Mouse (Mus musculus) heart, embryonic 15.5 days (tissue): Measurements from ENCODE around the gene Rasal1. TPM values are rescaled to one million over a fixed set of nuclear protein-coding genes. Genes with fewer than 3 reads are reported as not detected.

Experiments used
- ATAC-seq: fragments of 200-750 bp; cut with Nextera tagmentation; replicated peaks from 2 replicates; pipeline ENCODE4 v1.8.0; 2017; ENCODE audit warnings: low read depth, moderate TSS enrichment; ENCODE audit not compliant: insufficient number of reproducible peaks, insufficient read depth, low FRiP score
- H3K27ac ChIP-seq: fragments of 300-500 bp; sonication (generic); 2 replicates; pipeline ENCODE4 v1.5.1; 2015; ENCODE audit warnings: mild to moderate bottlenecking, inconsistent platforms
- H3K27me3 ChIP-seq: fragments of 300-500 bp; sonication (generic); 2 replicates; pipeline ENCODE4 v1.6.1; 2015; ENCODE audit warnings: inconsistent platforms
- H3K36me3 ChIP-seq: fragments of 300-500 bp; sonication (generic); 2 replicates; pipeline ENCODE4 v1.6.1; 2015; ENCODE audit warnings: mild to moderate bottlenecking, inconsistent platforms
- H3K4me1 ChIP-seq: fragments of 300-500 bp; sonication (generic); replicated peaks from 2 replicates; pipeline ENCODE4 v1.6.1; 2015; ENCODE audit warnings: inconsistent platforms
- H3K4me2 ChIP-seq: fragments of 300-500 bp; sonication (generic); 2 replicates; pipeline ENCODE4 v1.6.1; 2015; ENCODE audit warnings: inconsistent platforms, mild to moderate bottlenecking, moderate library complexity
- H3K4me3 ChIP-seq: fragments of 300-500 bp; sonication (generic); 2 replicates; pipeline ENCODE4 v1.5.1; 2015; ENCODE audit warnings: mild to moderate bottlenecking, inconsistent platforms
- H3K9ac ChIP-seq: fragments of 300-500 bp; sonication (generic); 2 replicates; pipeline ENCODE4 v1.6.1; 2015; ENCODE audit warnings: mild to moderate bottlenecking, inconsistent platforms
- H3K9me3 ChIP-seq: fragments of 300-500 bp; sonication (generic); replicated peaks from 2 replicates; pipeline ENCODE4 v1.6.1; 2016; ENCODE audit warnings: inconsistent platforms
- WGBS: fragments of 180-500 bp; shearing (Covaris S2); methylation state at CpG from one replicate; pipeline ENCODE4 v1.1.7; 2015; ENCODE audit warnings: mixed read lengths; 5-methylcytosine and 5-hydroxymethylcytosine counted together
- polyA plus RNA-seq: library from polyadenylated mRNA; unstranded; fragments of >200 nt; fragmentation: Nextera tagmentation; extraction: Ambion mirVana; gene quantifications from 2 replicates; pipeline ENCODE4 v1.2.1, GENCODE M21; 2015

Gene Rasal1
- polyA plus RNA-seq, 1 experiment from 2014 or later, result 0.25 TPM

DNA sequence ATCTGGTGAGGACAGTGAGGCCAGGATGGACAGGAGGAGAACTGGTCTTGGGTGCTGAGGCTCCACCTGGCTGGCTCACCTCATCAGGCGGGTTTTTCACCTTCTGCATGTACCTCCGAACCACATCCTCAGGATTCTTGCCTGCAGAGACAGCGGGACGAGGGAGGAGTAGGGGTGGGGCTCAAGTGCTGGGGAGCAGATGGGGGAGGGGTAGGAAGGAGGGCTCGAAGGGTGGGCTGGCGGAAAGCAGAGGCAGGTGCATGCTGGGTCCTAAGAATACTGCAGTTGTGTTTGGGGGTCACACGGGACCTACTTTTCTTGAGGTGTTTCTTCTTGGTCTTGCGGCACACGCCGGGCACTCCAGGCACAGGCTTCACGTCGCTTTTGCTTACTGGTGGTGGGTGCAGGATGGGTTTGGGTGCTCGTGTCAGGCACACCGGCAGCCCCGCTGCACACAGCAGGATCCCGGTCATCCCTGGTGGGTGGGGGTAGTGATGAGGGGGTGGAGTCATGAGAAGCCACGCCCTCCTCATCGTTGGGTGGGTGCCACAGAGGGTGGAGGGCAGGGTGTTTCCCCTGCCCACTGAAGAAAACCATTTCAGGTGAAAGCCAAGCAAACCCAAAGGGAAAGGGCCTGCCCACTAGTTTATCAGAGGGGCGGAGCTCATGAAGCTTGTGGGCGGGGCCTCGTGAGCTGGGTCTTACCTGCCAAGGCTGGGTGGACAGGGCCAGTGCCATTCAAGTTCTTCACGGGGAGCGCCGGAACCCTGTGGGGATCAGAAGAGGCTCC lies 34.6 kb downstream of the Rasal1 start:
- Histone ChIP-seq H3K9ac (no peak overlapping the region), H3K27me3 (peaks cover 72% of the 10 kb centered on the region), H3K4me3 (peak overlapping the region; percentile 5; the same call in 1 of the 2 replicates), H3K27ac (no peak overlapping the region), H3K4me2 (no peak overlapping the region; the same call in 1 of the 2 replicates), H3K9me3 (no peaks in the 10 kb centered on the region), H3K36me3 (no peaks in the 10 kb centered on the region), H3K4me1 (peaks cover 11% of the 10 kb centered on the region)
- WGBS, result 12% methylated on average over 24 of the region's 24 CpGs
- no peak for ATAC-seq

GRCm38 (mm10) chr5:120685678-120686077 lies 37.1 kb downstream of the Rasal1 start:
- Histone ChIP-seq H3K27me3 (peaks cover 71% of the 10 kb centered on the region), H3K9ac (no peak overlapping the region), H3K27ac (no peak overlapping the region), H3K9me3 (no peaks in the 10 kb centered on the region), H3K4me1 (peaks cover 3% of the 10 kb centered on the region; the same call in 1 of the 2 replicates), H3K4me2 (no peak overlapping the region), H3K4me3 (no peak overlapping the region), H3K36me3 (no peaks in the 10 kb centered on the region)
- ATAC-seq, result no peak
- WGBS, result 60% methylated on average over 8 of the region's 8 CpGs

DNA sequence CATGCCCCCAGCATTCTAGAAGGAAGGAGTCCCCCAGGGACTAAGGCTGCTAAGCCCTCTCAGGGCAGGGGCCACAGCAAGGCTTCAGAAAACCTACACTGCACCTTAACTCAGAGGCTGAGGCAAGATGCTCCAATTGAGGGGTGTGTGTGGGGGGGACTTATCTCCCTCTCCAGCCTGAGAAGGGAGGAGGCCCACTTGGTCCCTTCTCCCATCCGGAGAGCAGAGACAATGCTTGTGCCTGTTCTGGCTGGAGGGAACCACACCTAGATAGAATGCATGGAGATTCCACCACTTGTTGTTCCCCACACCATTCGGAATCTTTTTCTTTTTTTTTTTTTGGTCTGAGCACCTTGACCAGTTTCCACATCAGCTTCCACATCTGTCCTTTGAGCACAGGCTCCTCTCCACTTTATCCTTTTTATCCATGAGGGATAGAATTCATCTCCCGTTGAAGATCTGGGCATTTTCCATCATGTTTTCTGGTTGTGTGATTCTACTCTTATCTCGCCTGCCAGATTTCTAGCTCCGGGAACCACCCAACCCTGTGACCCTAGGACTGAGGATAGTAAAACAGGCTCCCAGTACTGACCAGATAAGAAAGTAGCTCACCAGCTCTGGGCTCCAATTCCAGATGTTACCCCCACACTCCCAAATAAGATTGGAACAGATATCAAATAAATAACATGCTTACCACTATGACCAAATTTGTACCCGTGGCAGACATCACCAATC lies 38.3 kb downstream of the Rasal1 start:
- peaks cover 71% of the 10 kb centered on the region for H3K27me3 ChIP-seq
- ATAC-seq, result no peak
- no peak overlapping the region for H3K4me2 ChIP-seq
- H3K9ac ChIP-seq, result no peak overlapping the region
- no peak overlapping the region for H3K4me3 ChIP-seq
- peaks cover 3% of the 10 kb centered on the region; the same call in 1 of the 2 replicates for H3K4me1 ChIP-seq
- H3K27ac ChIP-seq, result no peak overlapping the region
- H3K9me3 ChIP-seq, result no peaks in the 10 kb centered on the region
- 48% methylated on average over 6 of the region's 6 CpGs for WGBS
- H3K36me3 ChIP-seq, result no peaks in the 10 kb centered on the region

DNA sequence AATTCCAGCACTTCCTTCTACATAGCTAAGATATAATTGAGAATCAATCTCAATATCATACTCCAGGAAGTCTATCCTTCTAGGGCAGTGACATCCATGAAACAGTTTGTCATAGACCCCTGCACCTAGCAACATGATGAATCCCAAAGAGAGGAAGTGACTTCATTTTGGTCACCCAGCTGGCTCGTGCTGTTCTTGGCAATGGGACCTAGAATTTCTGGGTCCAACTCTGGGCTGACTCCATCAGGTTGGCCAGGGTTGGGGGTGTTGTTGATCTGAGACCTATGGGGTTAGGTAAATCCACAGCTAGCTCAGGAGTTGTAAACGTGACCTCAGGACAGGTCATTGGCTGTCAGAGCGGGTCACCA lies 38.9 kb downstream of the Rasal1 start:
- Histone ChIP-seq H3K27me3 (peaks cover 71% of the 10 kb centered on the region), H3K9me3 (no peaks in the 10 kb centered on the region)
- 72% methylated on average over 3 of the region's 3 CpGs for WGBS

GRCm38 (mm10) chr5:120687897-120688296 lies 39.3 kb downstream of the Rasal1 start:
- H3K27ac ChIP-seq, result no peak overlapping the region
- ATAC-seq, result no peak
- no peak overlapping the region for H3K4me2 ChIP-seq
- peaks cover 3% of the 10 kb centered on the region; the same call in 1 of the 2 replicates for H3K4me1 ChIP-seq
- H3K4me3 ChIP-seq, result no peak overlapping the region
- WGBS, result 81% methylated on average over 5 of the region's 5 CpGs
- H3K27me3 ChIP-seq, result peaks cover 71% of the 10 kb centered on the region
- H3K36me3 ChIP-seq, result no peaks in the 10 kb centered on the region
- H3K9ac ChIP-seq, result no peak overlapping the region
- no peaks in the 10 kb centered on the region for H3K9me3 ChIP-seq

More for the DNA sequence above, 38.9 kb downstream of the Rasal1 start:
- no peak overlapping the region for H3K4me3 ChIP-seq
- peaks cover 3% of the 10 kb centered on the region; the same call in 1 of the 2 replicates for H3K4me1 ChIP-seq
- no peak overlapping the region for H3K9ac ChIP-seq
- no peak overlapping the region for H3K4me2 ChIP-seq
- H3K36me3 ChIP-seq, result no peaks in the 10 kb centered on the region
- H3K27ac ChIP-seq, result no peak overlapping the region
- ATAC-seq, result no peak

DNA sequence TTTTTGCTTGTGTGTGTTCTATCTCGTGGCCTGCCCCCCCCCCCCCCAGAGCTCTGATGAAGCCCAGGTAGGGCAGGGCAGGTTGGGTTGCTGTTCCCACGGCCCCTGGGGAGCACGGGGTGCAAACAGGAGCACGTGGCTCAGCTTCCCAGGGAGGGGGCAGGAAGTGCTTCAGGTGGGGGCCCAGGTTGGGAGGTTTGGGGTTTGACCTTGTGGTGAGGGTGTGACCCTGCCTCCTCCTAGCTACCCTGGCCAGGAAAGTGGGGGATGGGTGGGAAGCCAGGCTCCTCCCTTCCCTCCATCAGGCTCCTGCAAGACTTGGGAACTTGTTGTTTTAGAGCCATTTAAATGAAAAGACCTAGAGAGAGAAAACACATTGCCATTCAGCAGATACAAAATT lies 39.8 kb downstream of the Rasal1 start:
- no peaks in the 10 kb centered on the region for H3K9me3 ChIP-seq
- H3K27me3 ChIP-seq, result peaks cover 71% of the 10 kb centered on the region
- H3K27ac ChIP-seq, result no peak overlapping the region
- no peaks in the 10 kb centered on the region for H3K36me3 ChIP-seq
- H3K9ac ChIP-seq, result no peak overlapping the region
- WGBS, result 23% methylated on average over 4 of the region's 4 CpGs
- ATAC-seq, result no peak; the same call in 1 of the 2 replicates
- no peaks in the 10 kb centered on the region for H3K4me1 ChIP-seq
- no peak overlapping the region for H3K4me2 ChIP-seq
- no peak overlapping the region for H3K4me3 ChIP-seq

DNA sequence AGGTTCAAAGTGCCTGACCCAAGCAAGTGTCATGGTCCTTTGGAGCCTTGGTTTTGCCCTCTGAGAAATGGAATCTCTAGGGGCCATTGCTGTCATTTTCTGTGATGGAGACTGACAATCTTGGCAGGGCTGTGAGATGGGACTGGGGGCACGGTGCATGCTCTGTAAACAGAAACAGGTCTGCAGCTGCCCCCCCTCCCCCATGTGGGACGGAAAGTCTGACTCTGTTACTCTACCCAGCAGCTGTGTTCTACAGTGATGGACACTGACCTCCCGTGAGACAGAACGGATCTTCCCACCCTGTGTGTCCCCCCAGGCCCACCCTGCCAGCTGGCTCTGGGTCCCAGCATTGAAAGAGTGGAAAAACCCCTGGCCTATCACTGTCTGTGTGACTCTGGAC lies 41.8 kb downstream of the Rasal1 start:
- no peak overlapping the region for H3K4me2 ChIP-seq
- 56% methylated on average over 4 of the region's 4 CpGs for WGBS
- no peak overlapping the region for H3K4me3 ChIP-seq
- peaks cover 8% of the 10 kb centered on the region for H3K4me1 ChIP-seq
- no peak overlapping the region for H3K9ac ChIP-seq
- no peaks in the 10 kb centered on the region for H3K9me3 ChIP-seq
- no peak for ATAC-seq
- peaks cover 72% of the 10 kb centered on the region for H3K27me3 ChIP-seq
- no peaks in the 10 kb centered on the region for H3K36me3 ChIP-seq
- H3K27ac ChIP-seq, result no peak overlapping the region

DNA sequence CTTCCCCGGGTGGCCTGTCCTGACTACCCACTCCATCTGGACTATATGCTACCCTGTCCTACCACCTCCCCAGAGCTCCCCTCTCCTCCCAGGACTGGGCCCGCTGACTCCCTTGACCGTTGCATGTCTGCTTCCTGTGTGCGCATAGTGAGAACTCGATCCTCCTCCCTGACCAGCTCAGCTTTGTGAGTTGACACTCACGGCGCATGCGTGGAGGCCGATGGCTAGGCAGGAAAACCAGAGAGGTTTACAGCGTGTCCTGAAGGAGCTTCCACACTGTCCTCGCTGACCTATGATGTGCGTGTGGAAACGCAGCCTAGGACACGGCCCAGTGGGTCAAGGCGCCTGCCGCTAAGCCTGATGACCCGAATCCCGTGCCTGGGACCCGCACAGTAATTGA lies 43.4 kb downstream of the Rasal1 start:
- no peak for ATAC-seq
- no peak overlapping the region for H3K27ac ChIP-seq
- no peak overlapping the region for H3K4me3 ChIP-seq
- H3K9ac ChIP-seq, result no peak overlapping the region
- no peaks in the 10 kb centered on the region for H3K9me3 ChIP-seq
- H3K4me2 ChIP-seq, result no peak overlapping the region
- H3K27me3 ChIP-seq, result peaks cover 77% of the 10 kb centered on the region
- peaks cover 8% of the 10 kb centered on the region for H3K4me1 ChIP-seq
- WGBS, result 68% methylated on average over 19 of the region's 19 CpGs
- H3K36me3 ChIP-seq, result no peaks in the 10 kb centered on the region

GRCm38 (mm10) chr5:120693931-120694694 lies 45.5 kb downstream of the Rasal1 start:
- no peaks in the 10 kb centered on the region for H3K9me3 ChIP-seq
- no peak overlapping the region for H3K27ac ChIP-seq
- peaks cover 88% of the 10 kb centered on the region for H3K27me3 ChIP-seq
- H3K9ac ChIP-seq, result no peak overlapping the region
- peak overlapping the region; percentile 29 for H3K4me3 ChIP-seq
- WGBS, result 12% methylated on average over 38 of the region's 38 CpGs
- H3K4me2 ChIP-seq, result peak overlapping the region; percentile 48
- H3K4me1 ChIP-seq, result peaks cover 8% of the 10 kb centered on the region
- ATAC-seq, result no peak
- no peaks in the 10 kb centered on the region for H3K36me3 ChIP-seq

GRCm38 (mm10) chr5:120694695-120695074 lies 46.1 kb downstream of the Rasal1 start:
- H3K4me1 ChIP-seq, result peaks cover 8% of the 10 kb centered on the region
- no peak overlapping the region for H3K9ac ChIP-seq
- H3K36me3 ChIP-seq, result no peaks in the 10 kb centered on the region
- H3K27me3 ChIP-seq, result peaks cover 92% of the 10 kb centered on the region
- ATAC-seq, result no peak
- H3K4me2 ChIP-seq, result peak overlapping the region; percentile 48
- H3K4me3 ChIP-seq, result peak overlapping the region; percentile 29
- whole genome bisulfite sequencing, result 5% methylated on average over 41 of the region's 41 CpGs
- no peak overlapping the region for H3K27ac ChIP-seq
- H3K9me3 ChIP-seq, result no peaks in the 10 kb centered on the region

GRCm38 (mm10) chr5:120696057-120696743 lies 47.6 kb downstream of the Rasal1 start:
- H3K27me3 ChIP-seq, result peaks cover 94% of the 10 kb centered on the region
- no peak overlapping the region for H3K9ac ChIP-seq
- WGBS, result 62% methylated on average over 16 of the region's 16 CpGs
- H3K4me1 ChIP-seq, result peaks cover 8% of the 10 kb centered on the region
- H3K4me2 ChIP-seq, result no peak overlapping the region
- no peak overlapping the region for H3K4me3 ChIP-seq
- H3K9me3 ChIP-seq, result no peaks in the 10 kb centered on the region
- H3K36me3 ChIP-seq, result no peaks in the 10 kb centered on the region
- H3K27ac ChIP-seq, result no peak overlapping the region
- no peak for ATAC-seq
